Mouse (Mus musculus) spleen, postnatal 4 days (tissue): Measurements from ENCODE around the gene Wwox.

Source experiments
- DNase-seq, 2 experiments: peaks; one replicate each; pipeline ENCODE4 v3.0.0; 2022; ENCODE audit warnings: low spot score in 2 of 2

Wwox gene

DNA sequence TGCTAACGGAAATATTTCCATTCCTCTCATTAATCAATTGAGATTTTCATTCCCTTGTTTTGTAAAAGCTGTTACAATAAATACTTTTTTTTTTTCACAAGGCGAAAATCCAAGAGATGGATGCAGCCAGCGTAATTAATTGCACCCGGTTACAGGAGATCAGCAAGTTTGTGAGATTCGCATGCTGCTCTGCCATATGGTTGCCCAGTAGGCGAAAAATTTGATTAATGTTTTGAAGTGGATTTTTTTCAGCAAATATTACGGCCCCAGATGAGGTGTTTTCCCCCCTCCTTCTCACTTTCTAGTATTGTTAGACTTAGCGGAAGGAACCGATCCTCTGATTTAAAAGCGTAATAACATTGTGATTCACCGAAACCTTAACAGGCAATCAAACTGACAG is 160.7 kb downstream of the Wwox start:
- DNase-seq = no peak

DNA sequence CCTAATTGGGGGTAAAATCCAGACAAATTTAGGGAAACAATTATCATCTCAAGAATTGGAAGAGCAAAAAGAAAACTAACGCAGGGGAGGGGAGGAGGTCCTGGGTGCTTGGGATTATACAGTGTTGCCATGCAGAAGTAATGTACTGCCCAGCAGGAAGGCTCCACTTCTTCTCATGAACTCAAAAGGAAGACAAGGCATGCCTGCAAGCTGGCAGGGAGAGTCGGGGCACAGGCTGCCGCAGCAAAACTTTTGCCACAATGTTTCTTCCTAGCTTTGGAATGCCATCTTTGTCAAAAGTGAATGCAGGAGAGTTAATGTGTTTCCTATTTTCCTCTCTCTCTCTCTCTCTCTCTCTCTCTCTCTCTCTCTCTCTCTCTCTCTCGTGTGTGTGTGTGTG is 163.6 kb downstream of the Wwox start:
- DNase-seq = no peak

DNA sequence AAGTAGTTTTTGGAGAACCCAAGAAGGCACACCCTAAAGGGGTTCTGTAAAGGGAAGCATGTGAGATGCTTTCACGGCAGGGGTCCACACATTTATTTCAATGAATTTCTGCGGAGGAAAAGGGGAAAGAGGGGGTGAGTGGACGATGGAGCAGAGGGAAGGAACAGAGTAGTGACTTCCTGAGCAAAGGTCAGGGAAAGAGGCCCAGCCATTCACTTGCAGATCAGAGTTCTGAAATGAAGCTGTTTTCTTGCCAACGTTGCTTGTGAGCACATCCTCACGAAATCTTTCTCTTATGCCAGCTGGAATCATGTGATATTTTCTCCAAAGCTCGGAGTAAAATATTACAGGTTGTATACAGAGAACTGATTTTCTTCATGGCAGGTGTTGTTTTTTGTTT is 164.1 kb downstream of the Wwox start:
- no peak for DNase-seq

DNA sequence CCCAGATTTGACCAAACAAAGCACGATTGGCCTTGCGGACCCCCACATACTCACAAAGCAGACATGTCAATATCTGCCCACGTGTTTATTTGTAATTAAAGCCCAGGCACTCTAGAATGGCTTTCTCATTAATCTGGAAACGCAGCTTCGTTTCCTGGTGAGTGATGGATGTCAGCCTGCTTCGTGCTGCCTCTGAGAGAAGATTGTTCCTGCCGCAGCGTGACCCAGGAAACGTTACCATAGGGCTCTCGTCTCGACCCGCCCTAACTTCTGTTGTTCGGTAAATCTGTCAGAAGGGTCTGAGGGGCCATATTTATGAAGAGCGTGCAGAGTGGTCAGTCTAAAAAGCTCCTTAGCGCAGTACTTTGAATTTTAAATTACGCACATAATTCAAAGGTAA is 164.9 kb downstream of the Wwox start:
- no peak for DNase-seq

DNA sequence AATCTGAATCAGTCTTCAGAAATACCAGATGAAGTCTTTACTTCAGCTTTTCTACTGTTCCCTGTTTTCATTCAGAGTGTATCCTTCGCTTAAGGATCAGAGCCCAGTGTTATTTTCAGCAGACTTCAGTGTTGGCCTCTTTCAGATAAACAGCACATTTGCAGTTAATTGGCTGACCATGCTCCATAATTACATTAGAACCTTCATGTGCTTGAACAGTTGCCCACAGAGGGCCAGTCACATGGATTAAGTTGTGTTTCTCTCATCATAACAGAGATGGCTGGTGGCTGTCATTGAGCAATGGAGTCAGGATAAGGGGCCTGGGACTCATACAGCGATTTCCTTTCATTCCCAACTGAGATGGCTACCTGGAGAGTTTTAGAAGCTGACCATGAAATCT is 166.2 kb downstream of the Wwox start:
- DNase-seq = no peak

DNA sequence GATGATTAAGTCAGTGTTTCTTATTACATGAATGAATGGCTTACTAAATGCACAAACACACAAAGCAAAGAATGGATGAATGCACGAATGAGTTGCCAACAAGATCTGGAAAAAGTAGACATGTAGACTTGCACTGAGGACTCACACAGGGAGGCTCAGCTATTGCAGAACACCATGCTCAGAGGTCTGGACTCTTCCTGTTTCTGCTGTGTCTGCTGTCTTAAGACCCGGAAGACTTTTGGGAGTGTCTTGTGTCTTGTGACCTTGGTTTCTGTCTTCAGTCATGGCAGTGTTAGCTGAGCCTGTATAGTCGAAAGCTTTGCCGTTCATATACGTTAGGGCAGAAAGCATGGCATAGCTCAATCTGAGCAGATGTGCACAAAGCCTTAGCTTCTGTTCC is 169.9 kb downstream of the Wwox start:
- DNase-seq = no peak

DNA sequence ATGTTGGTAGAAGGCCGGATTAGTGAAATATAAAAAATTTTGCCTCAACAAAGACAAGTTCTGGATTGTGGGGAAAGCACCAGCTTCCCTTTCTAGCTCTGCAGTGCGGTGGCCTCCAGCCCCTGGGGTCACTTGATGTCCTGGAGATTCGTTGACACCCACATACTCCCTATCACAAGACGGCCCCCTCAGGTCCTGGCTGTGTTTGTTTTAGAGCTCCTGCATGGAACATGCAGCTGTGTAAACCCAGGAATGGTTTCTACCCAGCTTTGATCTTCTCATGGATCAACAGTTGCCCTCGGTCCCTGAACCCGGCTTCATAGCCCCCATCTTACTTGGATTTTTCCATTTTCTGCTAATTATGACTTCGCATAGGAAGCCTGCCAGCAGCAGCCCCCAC is 171.6 kb downstream of the Wwox start:
- DNase-seq = no peak

DNA sequence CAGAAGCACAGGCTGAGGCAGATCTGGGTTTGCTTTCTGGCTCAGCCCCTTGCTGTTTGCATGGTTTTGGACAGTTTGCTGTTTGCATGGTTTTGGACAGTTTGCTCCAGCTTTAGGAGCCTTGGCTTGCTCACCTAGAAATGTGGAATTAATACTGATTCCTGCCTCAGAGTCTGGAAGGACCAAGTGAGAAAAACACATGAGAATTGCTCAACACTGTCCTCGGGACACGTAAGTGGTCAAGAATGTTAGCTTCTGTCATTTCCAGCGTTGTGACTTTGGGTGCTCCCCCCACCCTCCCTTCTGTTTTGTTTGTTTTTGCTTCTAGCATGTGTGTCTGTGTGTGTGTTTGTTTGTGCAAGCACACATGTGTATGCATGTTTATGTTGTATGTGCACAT is 172.6 kb downstream of the Wwox start:
- no peak for DNase-seq

DNA sequence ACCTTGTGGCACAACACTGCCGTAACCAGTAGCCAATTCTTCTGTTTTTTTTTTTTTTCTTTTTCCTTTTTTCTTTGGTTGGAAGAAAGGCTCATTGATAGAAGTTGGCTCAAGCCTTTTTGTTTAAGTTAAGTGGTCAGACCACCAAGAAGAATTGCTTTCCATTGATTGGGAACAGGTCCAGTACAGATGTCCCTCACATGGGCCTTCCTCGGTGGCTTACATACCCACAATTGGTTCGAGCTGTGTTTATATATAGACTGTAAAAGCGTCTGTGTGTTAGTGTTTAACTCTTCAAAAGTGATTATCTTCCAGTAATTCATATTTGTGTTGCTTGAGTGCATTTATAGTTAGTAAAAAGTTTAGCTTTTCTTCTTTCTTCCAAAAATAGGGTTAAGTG is 176.0 kb downstream of the Wwox start:
- no peak for DNase-seq

DNA sequence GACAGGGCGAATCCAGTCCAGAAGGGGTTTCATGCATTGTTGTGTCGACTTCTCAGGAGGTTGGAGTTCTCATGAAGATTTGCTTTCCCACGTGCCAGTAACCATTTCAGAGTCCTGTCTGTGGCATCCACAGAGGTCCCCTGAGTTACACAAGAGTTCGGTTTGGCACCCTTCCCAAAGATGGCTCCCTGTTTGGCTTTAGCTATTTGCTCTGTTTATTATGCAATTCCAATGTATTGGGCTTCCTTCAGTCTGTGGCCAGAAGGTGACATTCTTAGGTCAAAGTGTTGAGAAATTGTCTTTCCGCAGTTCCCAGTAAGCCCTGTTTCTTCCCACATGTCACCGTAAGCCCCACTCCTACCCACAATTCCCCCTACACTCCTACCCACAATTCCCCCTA is 176.5 kb downstream of the Wwox start:
- DNase-seq = no peak

DNA sequence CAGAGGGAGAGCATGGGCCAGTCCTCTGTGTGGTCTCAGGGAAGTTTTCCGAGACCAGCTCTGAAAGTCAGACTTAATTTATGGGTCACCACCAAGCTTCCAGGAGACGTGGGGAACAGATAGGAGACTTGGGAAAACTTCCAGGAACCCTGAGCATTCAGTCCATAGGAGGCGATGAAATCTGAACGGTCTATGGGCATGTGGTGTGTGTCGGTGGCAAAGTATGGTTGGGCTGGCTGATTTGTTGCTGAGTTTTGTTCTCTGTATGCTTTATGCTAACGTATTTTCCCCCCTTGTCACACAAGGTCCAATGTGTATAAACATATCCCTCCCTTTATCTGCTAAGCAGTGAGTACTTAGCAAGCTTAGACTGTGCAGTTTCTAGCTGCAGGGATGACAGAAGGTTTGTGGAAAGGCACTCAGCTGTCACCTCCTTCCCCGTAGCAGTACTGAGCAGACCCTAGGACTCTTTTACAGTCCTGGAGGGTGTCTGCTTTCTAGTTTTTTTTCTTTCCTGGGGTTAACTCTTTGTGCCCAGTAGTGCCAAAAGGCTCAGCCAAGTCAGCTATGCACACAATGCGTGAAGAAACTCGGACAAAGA is 179.6 kb downstream of the Wwox start:
- DNase-seq = no peak

DNA sequence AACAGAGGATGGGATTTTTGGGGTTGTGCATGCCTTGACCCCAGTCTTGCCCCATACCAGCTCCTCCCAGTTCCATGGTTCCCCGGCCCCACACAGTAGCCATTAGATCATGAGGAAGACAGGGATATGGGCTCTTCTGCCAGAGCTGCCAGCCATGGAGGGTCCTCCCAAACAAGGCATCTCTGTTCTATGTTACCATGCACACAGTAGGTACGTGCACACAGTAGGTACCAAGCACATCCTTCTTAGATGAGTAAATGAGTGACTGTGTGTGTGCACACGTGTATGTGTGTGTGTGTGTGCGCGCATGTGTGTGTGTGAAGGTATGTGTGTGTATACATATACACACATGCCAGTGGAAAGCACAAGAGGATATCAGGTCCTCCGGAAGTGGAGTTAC is 185.9 kb downstream of the Wwox start:
- no peak for DNase-seq

DNA sequence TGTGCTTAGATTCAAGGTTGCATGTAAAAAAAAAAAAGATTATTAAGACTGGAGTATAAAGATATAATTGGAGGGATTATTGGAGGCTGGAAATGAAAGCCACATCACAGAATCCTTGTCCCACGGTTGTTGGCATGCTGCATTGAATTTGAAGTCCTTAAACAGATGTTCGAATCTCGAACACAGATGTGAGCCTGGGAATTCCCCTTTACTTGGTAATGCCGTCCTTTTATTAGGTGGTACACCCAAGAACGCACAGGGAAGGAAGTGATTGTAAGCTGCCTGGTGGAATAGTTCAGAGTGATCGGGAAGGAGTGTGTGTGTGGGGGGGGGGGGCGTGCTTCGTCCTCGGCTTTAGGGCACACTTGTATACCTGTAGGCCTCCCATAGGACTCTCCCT is 187.4 kb downstream of the Wwox start:
- DNase-seq = no peak

DNA sequence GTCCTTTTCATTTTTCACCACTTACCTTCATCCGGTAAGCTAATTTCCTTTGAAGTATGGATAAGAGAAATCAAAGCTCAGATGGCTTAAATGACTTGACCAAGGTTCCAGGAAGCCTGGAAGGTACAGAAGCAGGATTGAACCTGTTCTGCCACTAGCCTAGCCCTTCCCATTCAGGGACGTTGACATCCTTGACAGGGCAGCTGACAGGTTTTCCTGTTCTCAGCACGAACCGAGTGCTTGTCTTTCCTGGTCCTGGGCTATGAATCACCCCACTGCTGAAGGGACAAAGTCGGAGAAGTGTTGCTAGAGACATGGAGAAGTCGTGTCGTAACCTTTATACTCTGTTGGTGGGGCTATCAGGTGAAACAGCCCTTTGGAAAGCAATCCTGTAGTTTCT is 190.3 kb downstream of the Wwox start:
- no peak for DNase-seq

DNA sequence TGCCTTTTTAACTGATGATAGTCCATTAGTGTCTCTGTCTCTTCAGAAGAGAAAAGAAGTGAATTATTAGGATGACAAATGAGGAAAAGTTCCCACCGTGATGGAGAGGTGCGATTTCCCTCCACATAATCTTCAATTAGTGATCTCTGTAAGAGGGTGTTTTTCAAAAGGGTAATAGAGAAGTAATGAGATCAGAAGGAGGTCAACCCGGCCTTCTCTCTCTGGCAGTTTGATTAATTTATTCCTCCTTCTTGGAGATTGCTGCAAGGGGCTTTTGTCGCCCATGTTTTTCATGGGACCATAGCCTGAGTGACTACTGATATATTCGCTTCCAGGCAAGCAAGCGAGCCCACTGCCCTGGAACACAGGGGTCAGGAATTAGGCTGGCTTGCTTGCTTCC is 191.6 kb downstream of the Wwox start:
- DNase-seq = no peak

DNA sequence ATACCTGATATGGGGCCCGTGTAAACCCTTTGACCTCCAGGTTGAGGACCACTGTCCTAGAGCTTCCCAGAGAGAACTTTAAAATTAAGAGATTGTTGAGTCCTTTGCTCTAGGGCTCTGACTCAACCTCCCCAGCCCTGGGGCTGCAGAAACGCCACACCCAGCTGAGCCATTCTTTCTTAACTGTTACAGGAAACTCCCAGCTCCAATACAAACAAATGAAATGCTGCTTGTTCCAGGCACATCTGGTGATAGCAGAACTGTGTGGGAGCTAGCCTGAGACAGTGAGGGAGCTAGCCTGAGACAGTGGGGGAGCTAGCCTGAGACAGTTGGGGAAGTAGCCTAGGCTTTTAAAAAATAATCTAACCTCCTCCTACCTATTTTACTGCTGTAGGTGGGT is 194.7 kb downstream of the Wwox start:
- no peak for DNase-seq

DNA sequence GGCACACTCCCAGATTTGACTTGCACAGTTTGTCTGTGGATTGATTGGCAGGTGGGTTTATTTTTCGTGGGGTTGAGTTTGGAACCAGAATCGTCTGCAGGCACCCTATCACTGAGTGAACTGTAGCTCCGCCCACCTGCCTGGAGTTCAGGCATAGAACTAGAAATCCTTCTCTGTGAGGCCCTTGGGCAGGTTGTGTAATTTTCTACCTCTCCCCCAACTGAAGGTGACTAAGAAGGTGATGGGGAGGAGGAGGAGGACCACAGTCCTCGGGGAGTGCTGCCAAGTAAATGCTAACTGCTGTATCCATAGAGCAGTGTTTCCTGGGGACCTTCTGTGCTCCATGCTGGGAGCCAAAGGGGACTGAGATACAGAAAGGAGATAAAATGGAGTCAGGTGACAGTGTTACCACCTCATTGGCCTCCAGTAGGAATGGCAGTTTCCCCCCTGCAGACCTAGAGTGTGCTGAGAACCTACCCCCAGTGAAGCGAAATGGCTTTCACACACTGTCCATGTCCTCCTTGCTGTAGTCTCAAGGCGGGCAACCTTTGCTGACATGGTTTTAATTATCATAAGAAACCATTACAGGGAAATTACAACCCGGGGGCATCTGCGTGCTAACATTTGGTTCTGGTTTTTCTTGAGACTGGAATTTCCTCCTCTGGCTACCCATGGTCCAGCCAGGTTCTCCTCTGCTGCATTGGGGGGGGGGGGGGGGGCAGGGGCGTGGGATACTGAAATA is 195.4 kb downstream of the Wwox start:
- DNase-seq = no peak

DNA sequence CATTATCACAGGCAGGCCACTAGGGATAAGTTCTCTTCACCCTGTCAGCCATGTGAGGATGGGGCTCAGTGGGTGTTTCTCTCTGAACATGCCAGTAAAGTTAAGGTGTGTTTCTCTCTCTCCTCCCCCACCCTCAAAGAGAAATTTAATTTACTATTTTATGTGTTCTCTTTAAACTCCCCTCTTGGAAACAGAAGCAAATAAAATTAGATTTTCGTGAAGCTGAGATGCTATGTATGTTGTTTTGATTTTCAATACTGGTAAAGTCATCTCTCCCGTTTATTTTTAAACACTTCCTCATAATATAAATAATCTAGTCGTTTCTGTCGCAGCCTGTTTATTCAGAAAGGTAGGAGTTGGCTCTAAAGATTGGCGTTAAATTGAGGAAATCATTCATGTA is 196.9 kb downstream of the Wwox start:
- DNase-seq = no peak

DNA sequence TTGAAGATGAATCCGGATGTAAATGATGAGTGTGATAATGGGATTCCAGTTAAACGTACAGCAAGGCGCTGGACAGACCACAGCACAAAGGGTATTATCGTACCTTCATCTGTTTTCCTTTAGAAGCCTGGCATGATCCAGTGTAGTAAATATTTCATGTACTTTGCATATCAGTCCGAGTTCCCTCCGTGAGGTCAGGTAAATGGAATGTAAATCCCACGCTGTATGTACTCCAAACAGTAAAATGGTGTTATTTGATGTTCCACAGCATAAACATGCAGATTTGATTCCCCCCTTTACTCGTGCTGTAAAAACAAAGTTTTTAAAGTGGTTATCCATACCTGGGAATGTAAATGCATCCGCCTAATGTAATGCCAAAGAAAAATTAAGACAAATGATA is 202.4 kb downstream of the Wwox start:
- DNase-seq = no peak

DNA sequence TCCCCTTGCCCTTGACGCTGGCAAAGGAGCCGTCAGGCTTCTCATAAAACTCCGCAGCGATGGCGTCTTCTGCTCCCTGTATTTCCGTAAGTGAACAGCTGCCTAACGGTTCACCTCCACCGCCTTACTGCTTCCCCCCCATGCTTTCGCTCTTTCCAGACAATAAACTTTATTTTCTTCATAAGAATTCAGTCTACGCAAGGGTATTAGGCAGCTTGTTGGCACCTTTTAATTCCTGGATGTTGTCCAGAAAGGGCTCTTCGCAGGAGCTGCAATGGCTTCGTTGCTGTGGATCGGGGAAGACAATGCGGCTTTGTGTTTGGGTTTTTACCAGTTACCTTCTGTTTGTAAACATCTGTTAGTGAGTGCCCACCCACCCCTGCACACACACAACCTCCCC is 211.3 kb downstream of the Wwox start:
- no peak for DNase-seq

DNA sequence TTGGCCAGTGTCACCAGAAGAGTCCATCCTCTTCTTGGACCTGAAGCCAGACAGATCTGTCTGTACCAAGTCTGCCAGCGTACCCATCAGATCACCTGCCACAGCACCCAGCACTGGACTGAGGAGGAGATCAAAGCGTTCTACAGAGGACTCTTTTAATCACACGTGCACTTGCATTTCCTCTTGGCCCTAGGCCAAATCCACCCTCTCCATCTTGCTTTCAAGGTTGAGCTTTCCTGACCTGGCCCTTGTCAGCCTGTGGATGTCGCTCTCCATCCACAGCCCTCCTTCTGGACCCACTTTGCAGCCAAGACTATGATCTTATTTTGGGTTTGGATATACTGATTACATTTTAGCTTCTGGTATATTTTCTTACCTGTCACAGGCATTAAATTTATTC is 218.3 kb downstream of the Wwox start:
- DNase-seq = no peak

DNA sequence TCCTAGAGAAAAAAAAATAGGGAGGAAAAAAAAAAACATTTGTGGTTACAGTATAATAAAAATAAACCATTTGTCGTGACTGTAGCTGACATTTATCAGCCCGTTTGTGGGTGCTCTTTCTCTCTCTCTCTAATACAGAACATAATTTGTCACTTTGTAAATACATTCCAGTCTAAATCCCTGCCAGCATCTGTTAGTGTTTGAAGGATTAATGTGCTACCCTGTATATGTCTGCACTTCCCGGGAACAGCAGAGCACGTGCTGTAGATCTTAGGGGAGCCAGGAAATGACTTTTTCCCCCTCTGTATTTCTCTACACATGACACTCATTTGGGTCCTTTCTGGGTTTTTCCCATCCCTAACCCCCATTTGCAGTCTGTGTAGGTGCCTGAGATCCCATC is 219.0 kb downstream of the Wwox start:
- no peak for DNase-seq

DNA sequence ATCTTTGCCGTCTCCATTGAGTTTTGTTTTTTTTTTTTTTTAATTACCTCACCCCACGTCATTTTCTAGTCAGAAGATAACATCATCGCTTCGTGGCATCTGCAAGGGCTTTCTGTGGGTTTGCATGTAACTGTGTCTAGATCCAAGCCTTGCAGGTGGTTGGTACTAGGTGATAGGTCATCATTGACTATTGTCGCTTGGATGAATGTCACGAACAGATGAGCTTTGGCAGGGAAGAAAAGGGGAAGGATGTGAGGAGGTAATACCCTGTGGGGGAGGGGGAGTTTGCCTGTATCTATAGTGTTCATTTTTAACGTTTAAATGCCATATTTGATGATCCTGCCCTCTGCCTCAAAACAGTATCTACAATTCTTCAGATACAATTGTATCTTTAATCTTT is 223.6 kb downstream of the Wwox start:
- DNase-seq = no peak

DNA sequence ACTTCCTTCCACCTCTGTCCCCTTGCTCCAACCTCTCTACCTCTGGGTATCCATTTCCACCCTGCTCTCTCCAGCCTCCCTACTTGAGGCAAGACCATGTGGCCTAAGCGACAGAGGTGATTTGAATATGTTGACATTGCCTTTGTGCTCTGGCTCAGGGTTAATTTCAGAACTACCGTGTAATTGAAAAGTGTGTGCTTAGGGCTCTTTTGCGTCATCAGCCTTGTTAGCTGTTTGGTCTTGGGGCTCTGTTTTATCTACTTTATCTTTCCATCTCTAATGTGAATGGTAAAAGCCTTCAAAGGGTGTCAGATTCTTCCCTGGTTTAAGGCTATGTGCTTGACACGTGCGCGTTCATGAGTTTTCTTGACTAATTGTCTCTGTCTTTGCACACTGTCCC is 226.1 kb downstream of the Wwox start:
- no peak for DNase-seq
